ENCODE assay signal across 8 mouse cellular contexts in the genomic region with DNA sequence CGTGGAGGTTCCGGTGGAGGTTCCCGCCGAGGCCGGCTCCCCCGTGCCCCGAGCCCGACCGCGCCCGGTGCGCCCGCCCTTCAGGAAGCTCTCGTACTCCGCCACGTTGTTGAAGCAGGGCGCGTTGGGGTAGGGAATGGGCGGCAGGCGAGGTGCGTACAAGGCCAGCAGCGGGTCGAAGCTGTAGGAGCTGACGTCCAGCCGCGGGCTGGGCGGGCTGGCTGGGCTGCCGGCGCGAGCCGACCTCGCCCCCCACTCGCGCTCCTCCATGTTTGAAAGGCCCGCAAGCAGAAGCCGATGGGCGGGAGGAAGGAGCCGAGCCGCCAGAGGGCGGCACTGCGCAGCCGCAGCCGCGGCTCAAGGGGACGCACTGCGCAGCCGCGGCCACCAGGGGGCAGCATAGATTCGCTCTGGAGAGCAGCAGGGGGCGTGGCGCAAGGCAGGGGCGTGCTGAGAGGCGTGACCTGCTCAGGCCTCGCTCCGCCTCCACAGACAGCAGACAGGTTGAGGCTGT. TPM values are rescaled to one million over a fixed set of nuclear protein-coding genes. Genes with fewer than 3 reads are reported as not detected.
DNase-seq lines count a peak whose midpoint lies in the region; ATAC-seq lines count a peak whose summit lies in the region.

TSS of gene Lsm11 (minus strand) at position 293 of the 514 bp plus-strand sequence.

- H3K4me1 ChIP-seq in hindbrain, embryonic 11.5 days (replicated peaks; ENCODE audit: control insufficient read depth, insufficient read depth, low read length): no peaks in the 10 kb centered on the region; the same call in 1 of the 2 replicates

- H3K27me3 ChIP-seq in hindbrain, embryonic 11.5 days (ENCODE audit: control insufficient read depth, insufficient read depth, low read length): no peaks in the 10 kb centered on the region

- H3K27ac ChIP-seq in hindbrain, embryonic 11.5 days (ENCODE audit: low read depth, low read length): peak within 1 kb of the TSS; percentile 60

- WGBS in hindbrain, embryonic 11.5 days: under 1% methylated on average over 51 of the region's 55 CpGs

- no peaks in the 10 kb centered on the region for H3K9me3 ChIP-seq in hindbrain, embryonic 11.5 days (ENCODE audit: control insufficient read depth, low read length)

- H3K4me2 ChIP-seq in hindbrain, embryonic 11.5 days (replicated peaks; ENCODE audit: low read depth, low read length): peak within 1 kb of the TSS; percentile 90

- peak within 1 kb of the TSS; percentile 83 for H3K4me3 ChIP-seq in hindbrain, embryonic 11.5 days (ENCODE audit: low read depth, low read length)

- DNase-seq in MEL-GATA-1-ER (ENCODE audit: extremely low read depth, low read depth): peak; percentile 58
- peak; percentile 99 for DNase-seq in cerebellum, adult 8-10 months
- peak; percentile 99 for DNase-seq in hindbrain, embryonic 11.5 days (ENCODE audit: low spot score)
- peak; percentile 100 for DNase-seq in layer of hippocampus, postnatal 10 days (ENCODE audit: low spot score in 2 of 2)
- DNase-seq in lung, postnatal 10 days: peak; percentile 95
- peak; percentile 99 for DNase-seq in ovary, postnatal 36 days (ENCODE audit: low spot score)
- peak; percentile 99 for DNase-seq in thymus, postnatal 25 days

- H3K9ac ChIP-seq in hindbrain, embryonic 11.5 days (ENCODE audit: low read depth, low read length): peak within 1 kb of the TSS; percentile 87

- peak; percentile 64 for ATAC-seq in frontal cortex, adult (ENCODE audit: low TSS enrichment)
- ATAC-seq in hindbrain, embryonic 11.5 days (ENCODE audit: low FRiP score): peak; percentile 92

- H3K36me3 ChIP-seq in hindbrain, embryonic 11.5 days (ENCODE audit: control insufficient read depth, insufficient read depth, low read length): no peaks in the 10 kb centered on the region

RNA-seq across cellular contexts. Expression of gene Lsm11, which starts in this region (rescaled TPM):
- 10.6 and 12.0 TPM in 2 replicates for polyA plus RNA-seq in hindbrain, embryonic 11.5 days (2014; fragmentation: Nextera tagmentation; extraction: Ambion mirVana)
- 100 to 1,000 TPM; 153 to 154 TPM for total RNA-seq in layer of hippocampus, postnatal 10 days (2021)

Comparison
In these comparisons a context has a peak if more than half of its experiments do, and no peak if none do; other contexts are left out.
1. Peak in every context shown above with its lines: DNase-seq, ATAC-seq, H3K4me3 ChIP-seq and H3K27ac ChIP-seq.